Mouse (Mus musculus): ENCODE measurements at regions not wholly inside any gene's neighbourhood (a gene's known extent, or its start where the extent isn't known, plus 50 kb on each side); places are given as distances from the start of the nearest gene placed in this dataset.

- Histone ChIP-seq H3K27ac (no peak overlapping the region), H3K27me3 (no peaks in the 10 kb centered on the region), H3K36me3 (no peaks in the 10 kb centered on the region), H3K4me2 (no peak overlapping the region), H3K4me1 (no peaks in the 10 kb centered on the region), H3K9ac (no peak overlapping the region), H3K4me3 (no peak overlapping the region), H3K9me3 (no peaks in the 10 kb centered on the region)
- WGBS: 77% methylated on average over 5 of the region's 5 CpGs
- ATAC-seq (ENCODE audit: insufficient number of reproducible peaks, low FRiP score, low TSS enrichment, low read depth): no peak
Observed at GRCm38 (mm10) chr9:33868666-33869065, 617.0 kb upstream of the Kirrel3 start.

- Histone ChIP-seq H3K4me1 (no peaks in the 10 kb centered on the region), H3K27me3 (no peaks in the 10 kb centered on the region), H3K4me2 (no peak overlapping the region), H3K9me3 (no peaks in the 10 kb centered on the region), H3K9ac (no peak overlapping the region), H3K4me3 (no peak overlapping the region), H3K36me3 (no peaks in the 10 kb centered on the region), H3K27ac (no peak overlapping the region)
- no peak for ATAC-seq (ENCODE audit: insufficient number of reproducible peaks, low FRiP score, low TSS enrichment, low read depth)
- 61% methylated on average over 2 of the region's 2 CpGs for WGBS
Observed at GRCm38 (mm10) chr9:33887279-33887678, 598.4 kb upstream of the Kirrel3 start.

GRCm38 (mm10) chr9:33892001-33892400 lies 593.7 kb upstream of the Kirrel3 start:
- WGBS: 47% methylated on average over 3 of the region's 3 CpGs
- no peaks in the 10 kb centered on the region for H3K9me3 ChIP-seq
- no peak for ATAC-seq (ENCODE audit: insufficient number of reproducible peaks, low FRiP score, low TSS enrichment, low read depth)

GRCm38 (mm10) chr9:33901313-33902076 lies 584.2 kb upstream of the Kirrel3 start:
- no peaks in the 10 kb centered on the region for H3K9me3 ChIP-seq
- H3K36me3 ChIP-seq: no peaks in the 10 kb centered on the region
- 47% methylated on average over 10 of the region's 10 CpGs for WGBS
- no peak overlapping the region for H3K27ac ChIP-seq
- no peak overlapping the region for H3K4me2 ChIP-seq
- no peak overlapping the region for H3K4me3 ChIP-seq
- H3K9ac ChIP-seq: no peak overlapping the region
- ATAC-seq (ENCODE audit: insufficient number of reproducible peaks, low FRiP score, low TSS enrichment, low read depth): no peak
- no peaks in the 10 kb centered on the region for H3K27me3 ChIP-seq
- no peaks in the 10 kb centered on the region for H3K4me1 ChIP-seq

More at GRCm38 (mm10) chr9:33892001-33892400, 593.7 kb upstream of the Kirrel3 start:
- Histone ChIP-seq H3K4me3 (no peak overlapping the region), H3K9ac (no peak overlapping the region), H3K4me1 (no peaks in the 10 kb centered on the region), H3K4me2 (no peak overlapping the region), H3K27me3 (no peaks in the 10 kb centered on the region), H3K27ac (no peak overlapping the region), H3K36me3 (no peaks in the 10 kb centered on the region)

GRCm38 (mm10) chr9:33903991-33904570 lies 581.6 kb upstream of the Kirrel3 start:
- Histone ChIP-seq H3K9me3 (no peaks in the 10 kb centered on the region), H3K4me2 (no peak overlapping the region), H3K27ac (no peak overlapping the region), H3K36me3 (no peaks in the 10 kb centered on the region), H3K9ac (no peak overlapping the region), H3K4me1 (no peaks in the 10 kb centered on the region), H3K27me3 (no peaks in the 10 kb centered on the region), H3K4me3 (no peak overlapping the region)
- 53% methylated on average over 5 of the region's 5 CpGs for WGBS
- no peak for ATAC-seq (ENCODE audit: insufficient number of reproducible peaks, low FRiP score, low TSS enrichment, low read depth)

- WGBS: 59% methylated on average over 4 of the region's 4 CpGs
- no peak overlapping the region for H3K27ac ChIP-seq
Observed at GRCm38 (mm10) chr9:33914919-33915318, 570.8 kb upstream of the Kirrel3 start.

GRCm38 (mm10) chr9:33915349-33916056 lies 570.2 kb upstream of the Kirrel3 start:
- ATAC-seq (ENCODE audit: insufficient number of reproducible peaks, low FRiP score, low TSS enrichment, low read depth): no peak
- H3K36me3 ChIP-seq: no peaks in the 10 kb centered on the region
- H3K9me3 ChIP-seq: no peaks in the 10 kb centered on the region
- 71% methylated on average over 4 of the region's 4 CpGs for WGBS
- no peak overlapping the region for H3K27ac ChIP-seq
- no peak overlapping the region for H3K4me3 ChIP-seq
- H3K27me3 ChIP-seq: no peaks in the 10 kb centered on the region
- H3K4me2 ChIP-seq: no peak overlapping the region
- no peak overlapping the region for H3K9ac ChIP-seq
- no peaks in the 10 kb centered on the region for H3K4me1 ChIP-seq

More at GRCm38 (mm10) chr9:33914919-33915318, 570.8 kb upstream of the Kirrel3 start:
- no peak for ATAC-seq (ENCODE audit: insufficient number of reproducible peaks, low FRiP score, low TSS enrichment, low read depth)
- H3K9ac ChIP-seq: no peak overlapping the region
- H3K4me3 ChIP-seq: no peak overlapping the region
- H3K9me3 ChIP-seq: no peaks in the 10 kb centered on the region
- H3K27me3 ChIP-seq: no peaks in the 10 kb centered on the region
- H3K4me2 ChIP-seq: no peak overlapping the region
- no peaks in the 10 kb centered on the region for H3K36me3 ChIP-seq
- no peaks in the 10 kb centered on the region for H3K4me1 ChIP-seq

GRCm38 (mm10) chr9:33930286-33930685 lies 555.4 kb upstream of the Kirrel3 start:
- H3K9me3 ChIP-seq: no peaks in the 10 kb centered on the region
- 85% methylated on average over 4 of the region's 4 CpGs for WGBS
- H3K4me3 ChIP-seq: no peak overlapping the region
- ATAC-seq (ENCODE audit: insufficient number of reproducible peaks, low FRiP score, low TSS enrichment, low read depth): no peak
- H3K36me3 ChIP-seq: no peaks in the 10 kb centered on the region
- no peaks in the 10 kb centered on the region for H3K27me3 ChIP-seq
- H3K4me2 ChIP-seq: no peak overlapping the region
- no peaks in the 10 kb centered on the region for H3K4me1 ChIP-seq
- no peak overlapping the region for H3K9ac ChIP-seq
- no peak overlapping the region for H3K27ac ChIP-seq

GRCm38 (mm10) chr9:33934071-33934470 lies 551.6 kb upstream of the Kirrel3 start:
- no peaks in the 10 kb centered on the region for H3K36me3 ChIP-seq
- no peak overlapping the region for H3K9ac ChIP-seq
- H3K9me3 ChIP-seq: no peaks in the 10 kb centered on the region
- no peaks in the 10 kb centered on the region for H3K4me1 ChIP-seq
- H3K27me3 ChIP-seq: no peaks in the 10 kb centered on the region
- H3K27ac ChIP-seq: no peak overlapping the region
- no peak for ATAC-seq (ENCODE audit: insufficient number of reproducible peaks, low FRiP score, low TSS enrichment, low read depth)
- no peak overlapping the region for H3K4me3 ChIP-seq
- WGBS: 73% methylated on average over 5 of the region's 5 CpGs
- H3K4me2 ChIP-seq: no peak overlapping the region

- Histone ChIP-seq H3K27ac (no peak overlapping the region), H3K27me3 (no peaks in the 10 kb centered on the region), H3K9me3 (no peaks in the 10 kb centered on the region), H3K4me3 (no peak overlapping the region), H3K4me1 (no peaks in the 10 kb centered on the region), H3K4me2 (no peak overlapping the region), H3K9ac (no peak overlapping the region), H3K36me3 (no peaks in the 10 kb centered on the region)
- no peak for ATAC-seq (ENCODE audit: insufficient number of reproducible peaks, low FRiP score, low TSS enrichment, low read depth)
Observed at GRCm38 (mm10) chr9:33954319-33954718, 531.4 kb upstream of the Kirrel3 start.
